Mouse (Mus musculus) lung, adult 2 months (tissue): ENCODE data around the gene Epyc.

ENCODE experiments used
- CTCF ChIP-seq: fragments of 200-500 bp; IDR thresholded peaks from 2 replicates; pipeline ENCODE4 v1.5.1; 2011; ENCODE audit warnings: mild to moderate bottlenecking, low read length, control low read depth; ENCODE audit not compliant: insufficient read depth
- POLR2A ChIP-seq: fragments of 200-500 bp; IDR thresholded peaks from 2 replicates; pipeline ENCODE4 v1.6.1; 2011; ENCODE audit warnings: low read depth, mild to moderate bottlenecking, control low read depth, low read length, borderline replicate concordance; ENCODE audit errors: extremely low read depth

- TF ChIP-seq CTCF (no peak), POLR2A (no peak)
Observed at GRCm38 (mm10) chr10:97714584-97714983, 70.7 kb downstream of the Epyc start.
